Mouse (Mus musculus) lung, adult 2 months (tissue): Measurements from ENCODE around the gene Clrn3. TPM values are rescaled to one million over a fixed set of nuclear protein-coding genes. Genes with fewer than 3 reads are reported as not detected.
A peak's percentile ranks its signal among the peaks of the same experiment; 100 is the strongest.

Experiments
- DNase-seq: peaks from one replicate; pipeline ENCODE4 v3.0.0; 2022
- H3K4me1 ChIP-seq: fragments of 200-500 bp; 2 replicates; pipeline ENCODE4 v1.6.1; 2011; ENCODE audit warnings: low read length; ENCODE audit not compliant: control insufficient read depth, insufficient read depth
- H3K4me3 ChIP-seq: fragments of 200-500 bp; replicated peaks from 2 replicates; pipeline ENCODE3; 2011; ENCODE audit warnings: low read depth, mild to moderate bottlenecking, control low read depth, low read length; ENCODE audit errors: extremely low read depth
- CTCF ChIP-seq: fragments of 200-500 bp; IDR thresholded peaks from 2 replicates; pipeline ENCODE4 v1.5.1; 2011; ENCODE audit warnings: mild to moderate bottlenecking, low read length, control low read depth; ENCODE audit not compliant: insufficient read depth
- POLR2A ChIP-seq: fragments of 200-500 bp; IDR thresholded peaks from 2 replicates; pipeline ENCODE4 v1.6.1; 2011; ENCODE audit warnings: low read depth, mild to moderate bottlenecking, control low read depth, low read length, borderline replicate concordance; ENCODE audit errors: extremely low read depth
- WGBS: fragments of 180-500 bp; shearing (Covaris S2); methylation state at CpG from one replicate; pipeline ENCODE4 v1.1.7; 2018; 5-methylcytosine and 5-hydroxymethylcytosine counted together
- polyA plus RNA-seq: library from polyadenylated mRNA; depleted of rRNA; stranded (reverse); fragments of >200 nt; gene quantifications from 2 replicates; pipeline ENCODE4 v1.2.3, GENCODE M21; 2012; rRNA removed

Gene Clrn3
- polyA plus RNA-seq, 1 experiment = not detected

GRCm38 (mm10) chr7:135483751-135484150 lies 44.7 kb downstream of the Clrn3 start:
- Histone ChIP-seq H3K4me3 (no peak overlapping the region), H3K4me1 (no peaks in the 10 kb centered on the region)
- WGBS = 57% methylated on average over 6 of the region's 6 CpGs
- TF ChIP-seq POLR2A (no peak), CTCF (no peak)
- DNase-seq = no peak

GRCm38 (mm10) chr7:135481150-135481549 lies 47.3 kb downstream of the Clrn3 start:
- Histone ChIP-seq H3K4me1 (no peaks in the 10 kb centered on the region), H3K4me3 (no peak overlapping the region)
- 29% methylated on average over 7 of the region's 7 CpGs for WGBS
- TF ChIP-seq CTCF (no peak), POLR2A (no peak)
- DNase-seq = no peak

DNA sequence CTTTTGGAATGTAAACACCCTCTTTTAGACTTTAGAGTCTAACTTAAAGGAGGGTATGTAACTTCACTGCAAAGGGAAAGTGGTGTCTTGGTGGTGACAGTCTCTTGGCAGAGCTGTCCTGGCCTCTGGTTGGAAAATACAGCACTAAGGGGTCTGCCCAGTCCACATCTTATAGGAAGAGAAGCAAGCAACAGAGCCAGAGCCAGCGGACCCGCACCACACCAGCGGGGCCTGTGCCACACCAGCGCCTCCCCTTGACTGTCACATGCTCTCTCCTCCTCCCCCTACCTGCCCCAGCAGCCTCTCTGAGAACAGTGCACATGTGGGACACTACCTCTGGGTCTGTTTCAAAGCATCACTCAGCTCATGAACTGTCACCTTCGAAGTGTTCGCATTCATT lies 48.5 kb downstream of the Clrn3 start:
- H3K4me1 ChIP-seq = no peaks in the 10 kb centered on the region
- no peak for TF ChIP-seq POLR2A
- no peak for TF ChIP-seq CTCF
- no peak overlapping the region for H3K4me3 ChIP-seq
- 88% methylated on average over 6 of the region's 6 CpGs for WGBS
- DNase-seq = no peak

DNA sequence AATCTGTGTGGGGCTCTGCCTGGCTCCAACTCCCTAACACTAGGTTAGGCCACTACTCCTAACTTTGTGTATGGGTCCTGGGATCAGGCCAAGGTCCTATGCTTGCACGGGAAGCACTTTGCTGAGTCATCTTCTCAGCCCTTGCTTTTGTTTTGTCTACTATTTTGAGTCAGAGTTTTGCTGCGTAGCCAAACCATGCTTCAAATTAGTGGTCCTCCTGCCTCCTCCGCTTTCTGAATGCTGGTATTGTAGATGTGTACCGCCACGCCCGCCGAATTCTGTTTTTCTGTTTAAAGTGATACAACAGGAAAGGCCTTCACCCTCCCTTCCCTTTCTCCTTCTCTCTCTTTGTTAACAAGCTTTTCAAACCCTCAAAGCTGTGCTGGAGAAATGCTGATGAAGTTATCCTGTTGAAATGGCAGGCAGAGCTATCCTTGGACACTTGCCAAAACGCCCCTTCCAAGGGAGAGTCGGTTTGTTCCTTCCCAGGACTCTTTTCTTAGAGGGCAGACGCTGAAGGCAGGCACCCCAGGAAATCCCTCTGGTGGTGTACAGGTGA lies 49.1 kb downstream of the Clrn3 start:
- DNase-seq = no peak
- no peaks in the 10 kb centered on the region for H3K4me1 ChIP-seq
- no peak for TF ChIP-seq CTCF
- no peak for TF ChIP-seq POLR2A
- H3K4me3 ChIP-seq = no peak overlapping the region
- 37% methylated on average over 10 of the region's 10 CpGs for WGBS

DNA sequence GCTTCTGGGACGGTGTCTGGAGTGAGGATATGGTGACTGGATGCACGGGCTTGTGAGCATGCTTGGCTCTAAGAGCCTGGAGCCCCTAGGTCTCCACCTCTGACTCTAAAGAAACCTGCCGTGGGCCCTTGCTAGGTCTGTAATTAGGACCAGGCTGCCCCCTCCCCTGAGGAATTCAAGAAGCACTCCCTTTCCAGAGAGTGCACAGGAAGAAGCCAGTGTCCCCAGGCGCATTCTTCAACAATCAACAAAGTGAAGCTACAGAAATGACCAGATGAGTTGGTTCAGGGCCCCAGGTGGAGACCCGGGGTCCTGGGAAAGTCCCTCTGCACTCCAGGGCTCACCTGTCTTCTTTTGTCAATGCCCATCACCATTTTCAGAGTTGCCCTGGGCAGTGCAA lies 51.2 kb downstream of the Clrn3 start:
- Histone ChIP-seq H3K4me3 (no peak overlapping the region), H3K4me1 (no peaks in the 10 kb centered on the region)
- TF ChIP-seq POLR2A (no peak), CTCF (no peak)
- WGBS = 64% methylated on average over 5 of the region's 5 CpGs
- no peak for DNase-seq

GRCm38 (mm10) chr7:135475981-135476380 lies 52.5 kb downstream of the Clrn3 start:
- 59% methylated on average over 8 of the region's 8 CpGs for WGBS
- no peaks in the 10 kb centered on the region for H3K4me1 ChIP-seq
- H3K4me3 ChIP-seq = no peak overlapping the region
- DNase-seq = no peak
- TF ChIP-seq CTCF (no peak), POLR2A (no peak)

DNA sequence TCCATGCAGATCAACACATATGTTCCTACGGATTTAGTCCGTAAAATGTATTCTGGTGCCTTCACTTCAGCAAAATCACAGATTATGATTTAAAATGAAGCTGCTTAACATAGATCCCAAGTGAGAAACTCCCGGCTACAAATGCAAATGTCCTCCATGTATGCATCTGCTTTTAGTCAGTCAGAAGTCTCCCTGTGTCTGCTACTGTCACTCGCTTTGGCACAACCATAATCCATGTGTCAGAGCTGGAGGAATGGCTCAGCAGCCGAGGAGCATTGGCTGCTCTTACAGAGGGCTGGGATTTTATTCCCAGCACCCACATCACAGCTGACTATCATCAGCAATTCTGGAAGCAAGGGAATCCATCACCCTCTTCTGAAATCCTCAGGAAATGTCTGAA lies 58.1 kb downstream of the Clrn3 start:
- no peak for DNase-seq
- Histone ChIP-seq H3K4me1 (no peaks in the 10 kb centered on the region), H3K4me3 (no peak overlapping the region)
- TF ChIP-seq POLR2A = no peak
- no peak for TF ChIP-seq CTCF
- 85% methylated on average over 5 of the region's 5 CpGs for WGBS

DNA sequence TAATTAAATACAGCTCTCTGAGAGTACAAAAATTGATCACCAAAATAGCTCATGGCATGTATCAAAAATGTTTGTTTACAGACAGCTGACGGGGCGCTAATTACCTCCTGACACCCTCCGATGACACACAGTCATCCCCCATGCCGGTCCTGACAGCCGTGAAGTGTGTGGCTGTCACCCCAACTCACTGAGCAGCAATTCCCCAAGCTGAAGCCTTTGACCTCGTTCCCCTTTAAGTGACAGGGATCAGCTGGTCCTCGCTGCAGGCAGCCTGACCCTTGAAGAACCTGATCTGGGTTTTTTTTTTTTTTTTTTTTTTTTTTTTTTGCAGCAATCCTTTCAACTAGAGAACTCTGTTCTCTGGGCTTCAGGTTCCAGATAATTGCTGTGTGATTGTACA lies 59.8 kb downstream of the Clrn3 start:
- DNase-seq = no peak
- 33% methylated on average over 7 of the region's 7 CpGs for WGBS
- TF ChIP-seq POLR2A = no peak
- TF ChIP-seq CTCF = no peak
- no peaks in the 10 kb centered on the region for H3K4me1 ChIP-seq
- no peak overlapping the region for H3K4me3 ChIP-seq

GRCm38 (mm10) chr7:135465293-135465692 lies 63.2 kb downstream of the Clrn3 start:
- no peaks in the 10 kb centered on the region for H3K4me1 ChIP-seq
- WGBS = 12% methylated on average over 12 of the region's 12 CpGs
- H3K4me3 ChIP-seq = no peak overlapping the region
- TF ChIP-seq CTCF (no peak), POLR2A (no peak)
- DNase-seq = no peak

- TF ChIP-seq POLR2A (no peak), CTCF (peak; percentile 37; the same call in 1 of the 2 replicates)
- Histone ChIP-seq H3K4me3 (no peak overlapping the region), H3K4me1 (no peaks in the 10 kb centered on the region)
- 47% methylated on average over 3 of the region's 3 CpGs for WGBS
- peak; percentile 10 for DNase-seq
Observed at GRCm38 (mm10) chr7:135464689-135465259, 63.7 kb downstream of the Clrn3 start.

Other genes starting within 250 kb of the Clrn3 start
- gene Foxi2, start 118.3 kb downstream of the Clrn3 start, polyA plus RNA-seq = not detected in 2 replicates
- 17.1 and 21.4 TPM in 2 replicates for gene Ptpre, start 8.8 kb upstream of the Clrn3 start, polyA plus RNA-seq
- gene Mki67, start 187.7 kb upstream of the Clrn3 start, polyA plus RNA-seq = 0.32 and 0.73 TPM in 2 replicates